Mouse (Mus musculus) intestine, embryonic 15.5 days (tissue): ENCODE measurements around the gene Rrm2. TPM values are rescaled to one million over a fixed set of nuclear protein-coding genes. Genes with fewer than 3 reads are reported as not detected.
A peak's percentile ranks its signal among the peaks of the same experiment; 100 is the strongest.
"Not testable (repeated sequence)": the region's sequence is repeated elsewhere in the genome, so short reads cannot be mapped to it uniquely, and the experiment has no call there.

Source experiments
- ATAC-seq: fragments of 200-750 bp; cut with Nextera tagmentation; 2 replicates; pipeline ENCODE4 v1.8.0; 2017; ENCODE audit warnings: moderate TSS enrichment, moderate library complexity
- H3K27ac ChIP-seq: fragments of 300-500 bp; sonication (generic); 2 replicates; pipeline ENCODE4 v1.5.1; 2015; ENCODE audit warnings: mild to moderate bottlenecking, inconsistent platforms
- H3K27me3 ChIP-seq: fragments of 300-500 bp; sonication (generic); replicated peaks from 2 replicates; pipeline ENCODE4 v1.6.1; 2015; ENCODE audit warnings: inconsistent platforms
- H3K36me3 ChIP-seq: fragments of 300-500 bp; sonication (generic); 2 replicates; pipeline ENCODE4 v1.6.1; 2015; ENCODE audit warnings: inconsistent platforms
- H3K4me1 ChIP-seq: fragments of 300-500 bp; sonication (generic); replicated peaks from 2 replicates; pipeline ENCODE4 v1.6.1; 2015; ENCODE audit warnings: inconsistent platforms
- H3K4me2 ChIP-seq: fragments of 300-500 bp; sonication (generic); replicated peaks from 2 replicates; pipeline ENCODE4 v1.6.1; 2015; ENCODE audit warnings: mild to moderate bottlenecking, inconsistent platforms
- H3K4me3 ChIP-seq: fragments of 300-500 bp; sonication (generic); replicated peaks from 2 replicates; pipeline ENCODE4 v1.5.1; 2015; ENCODE audit warnings: inconsistent platforms
- H3K9ac ChIP-seq: fragments of 300-500 bp; sonication (generic); 2 replicates; pipeline ENCODE4 v1.6.1; 2015; ENCODE audit warnings: inconsistent platforms
- H3K9me3 ChIP-seq: fragments of 300-500 bp; sonication (generic); 2 replicates; pipeline ENCODE4 v1.6.1; 2016; ENCODE audit warnings: inconsistent platforms
- WGBS: fragments of 180-500 bp; shearing (Covaris S2); methylation state at CpG from one replicate; pipeline ENCODE4 v1.1.7; 2015; 5-methylcytosine and 5-hydroxymethylcytosine counted together
- polyA plus RNA-seq: library from polyadenylated mRNA; unstranded; fragments of >200 nt; fragmentation: Nextera tagmentation; extraction: Ambion mirVana; gene quantifications from 2 replicates; pipeline ENCODE4 v1.2.1, GENCODE M21; 2015

Gene Rrm2
- polyA plus RNA-seq, 1 experiment from 2014 or later: 178 TPM

- Histone ChIP-seq H3K9ac (no peak overlapping the region), H3K4me2 (no peak overlapping the region), H3K27me3 (no peaks in the 10 kb centered on the region), H3K36me3 (no peaks in the 10 kb centered on the region), H3K4me1 (0 out of 2 replicates have a peak, but pooled peaks cover 3% of the 10 kb centered on the region), H3K4me3 (no peak overlapping the region), H3K9me3 (no peaks in the 10 kb centered on the region), H3K27ac (no peak overlapping the region)
- WGBS: 75% methylated on average over 13 of the region's 13 CpGs
- no peak for ATAC-seq
Measured at GRCm38 (mm10) chr12:24734828-24735394, 26.9 kb downstream of the Rrm2 start.

DNA sequence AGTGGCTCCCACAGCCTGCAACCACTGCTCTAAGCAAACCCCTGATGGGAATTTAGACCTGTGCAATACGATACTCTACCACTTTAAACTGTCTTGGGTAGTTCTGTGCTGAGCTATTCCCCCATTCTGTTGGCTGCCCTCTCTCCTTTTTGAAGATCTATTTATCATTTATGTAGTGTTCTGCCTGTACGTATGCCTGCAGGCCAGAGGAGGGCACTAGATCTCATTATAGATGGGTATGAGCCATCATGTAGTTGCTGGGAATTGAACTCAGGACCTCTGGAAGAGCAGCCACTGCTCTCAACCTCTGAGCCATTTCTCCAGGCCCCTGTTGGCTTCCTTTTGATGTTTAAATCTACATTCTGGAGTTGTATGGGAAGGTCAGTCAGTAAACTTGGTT lies 28.9 kb downstream of the Rrm2 start:
- Histone ChIP-seq H3K9me3 (no peaks in the 10 kb centered on the region), H3K4me2 (no peak overlapping the region), H3K4me3 (no peak overlapping the region), H3K4me1 (0 out of 2 replicates have a peak, but pooled peaks cover 3% of the 10 kb centered on the region), H3K9ac (no peak overlapping the region), H3K27me3 (no peaks in the 10 kb centered on the region), H3K27ac (no peak overlapping the region), H3K36me3 (no peaks in the 10 kb centered on the region)
- 56% methylated on average over 2 of the region's 2 CpGs for WGBS
- no peak for ATAC-seq

DNA sequence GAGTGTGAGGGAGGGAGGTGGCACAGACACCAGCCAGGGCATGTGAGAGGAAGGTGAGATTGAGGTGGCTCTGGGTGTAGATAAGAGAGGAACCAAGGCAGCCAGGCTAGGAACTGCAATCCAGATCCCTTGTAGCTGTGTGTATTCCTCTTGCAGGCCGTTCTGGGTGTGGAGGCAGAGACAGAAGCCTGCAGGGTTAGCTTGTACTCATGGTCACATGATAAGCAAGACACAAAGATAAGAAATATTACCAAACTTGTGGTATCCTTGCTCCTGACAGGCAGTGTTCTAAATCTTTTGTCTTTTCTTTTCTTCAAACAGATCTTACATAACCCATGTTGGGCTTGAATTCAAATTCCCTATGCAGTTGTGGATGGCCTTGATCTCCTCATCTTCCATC lies 31.9 kb downstream of the Rrm2 start:
- no peaks in the 10 kb centered on the region for H3K9me3 ChIP-seq
- H3K4me3 ChIP-seq: no peak overlapping the region
- no peaks in the 10 kb centered on the region for H3K27me3 ChIP-seq
- no peak overlapping the region for H3K4me2 ChIP-seq
- no peaks in the 10 kb centered on the region for H3K36me3 ChIP-seq
- WGBS: 58% methylated on average over 1 of the region's 1 CpGs
- H3K27ac ChIP-seq: no peak overlapping the region
- 0 out of 2 replicates have a peak, but pooled peaks cover under 1% of the 10 kb centered on the region for H3K4me1 ChIP-seq
- ATAC-seq: no peak
- H3K9ac ChIP-seq: no peak overlapping the region

GRCm38 (mm10) chr12:24741535-24741934 lies 33.5 kb downstream of the Rrm2 start:
- H3K27ac ChIP-seq, H3K4me3 ChIP-seq, H3K9me3 ChIP-seq, H3K27me3 ChIP-seq, H3K9ac ChIP-seq, ATAC-seq, H3K4me1 ChIP-seq, H3K4me2 ChIP-seq, H3K36me3 ChIP-seq: not testable (repeated sequence)
- 65% methylated on average over 6 of the region's 6 CpGs for WGBS

DNA sequence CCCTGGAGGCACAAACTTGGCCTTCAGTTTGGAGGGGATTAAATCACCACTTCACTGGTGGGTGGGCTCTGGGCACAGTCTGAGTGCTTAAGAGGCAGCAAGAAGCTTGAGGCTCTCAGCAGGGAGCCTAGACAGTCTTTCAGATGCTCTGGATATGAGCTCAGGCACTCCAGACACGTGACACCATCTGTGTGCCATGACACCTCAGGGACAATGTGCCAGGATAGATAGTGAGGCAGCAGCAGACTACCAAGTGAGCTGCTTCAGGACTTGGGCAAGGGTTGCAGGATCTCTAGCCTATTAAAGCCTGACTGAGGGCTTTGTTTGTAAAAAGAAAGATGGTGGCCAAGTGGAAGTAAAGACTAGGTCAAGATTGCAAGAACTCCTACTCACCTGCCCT lies 36.3 kb downstream of the Rrm2 start:
- H3K36me3 ChIP-seq: no peaks in the 10 kb centered on the region
- H3K9ac ChIP-seq: no peak overlapping the region
- no peak for ATAC-seq
- no peak overlapping the region for H3K4me2 ChIP-seq
- no peak overlapping the region for H3K27ac ChIP-seq
- H3K27me3 ChIP-seq: no peaks in the 10 kb centered on the region
- 62% methylated on average over 1 of the region's 1 CpGs for WGBS
- H3K9me3 ChIP-seq: no peaks in the 10 kb centered on the region
- H3K4me1 ChIP-seq: 0 out of 2 replicates have a peak, but pooled peaks cover 7% of the 10 kb centered on the region
- no peak overlapping the region for H3K4me3 ChIP-seq

DNA sequence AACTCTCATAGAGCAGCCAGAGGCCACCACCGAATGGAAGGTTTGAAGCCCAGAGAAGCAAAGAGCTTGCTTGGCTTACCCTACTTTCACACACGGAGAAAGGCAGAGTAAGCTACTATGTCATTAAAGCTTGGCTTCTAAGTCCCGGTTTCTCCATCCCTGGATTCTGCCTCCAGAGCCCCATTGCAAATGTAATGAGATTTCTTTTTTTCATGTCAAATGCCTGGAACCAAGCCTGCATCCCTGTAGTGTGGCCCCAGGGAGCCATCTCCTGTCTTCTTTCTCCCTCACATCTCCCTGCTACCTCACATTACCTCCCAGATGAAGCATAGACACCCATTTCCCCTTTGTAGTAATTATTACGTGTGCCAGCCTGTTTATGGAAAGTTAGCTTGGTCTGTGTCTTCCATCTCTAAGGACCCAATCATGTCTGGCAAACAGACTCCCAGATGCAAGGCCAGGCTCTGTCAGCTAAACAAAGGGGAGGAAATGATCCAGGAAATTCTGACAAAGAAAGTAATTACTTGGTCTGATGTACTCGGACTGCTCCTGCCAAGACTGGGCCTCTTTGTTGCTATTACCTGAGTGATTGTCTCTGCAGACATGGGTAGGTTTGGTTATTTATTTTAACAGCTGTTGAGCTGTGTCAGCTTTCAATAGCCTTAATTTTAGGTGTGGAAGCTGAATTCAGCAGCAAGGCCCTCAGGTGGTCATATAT lies 38.7 kb downstream of the Rrm2 start:
- Histone ChIP-seq H3K27me3 (no peaks in the 10 kb centered on the region), H3K4me3 (no peak overlapping the region), H3K9ac (no peak overlapping the region), H3K4me1 (0 out of 2 replicates have a peak, but pooled peaks cover 7% of the 10 kb centered on the region), H3K27ac (0 out of 2 replicates have a peak overlapping the region, but pooled peaks have one; percentile 48), H3K36me3 (no peaks in the 10 kb centered on the region), H3K9me3 (no peaks in the 10 kb centered on the region), H3K4me2 (no peak overlapping the region)
- ATAC-seq: no peak
- WGBS: 42% methylated on average over 5 of the region's 5 CpGs

- Histone ChIP-seq H3K9me3 (no peaks in the 10 kb centered on the region), H3K4me2 (no peak overlapping the region), H3K36me3 (no peaks in the 10 kb centered on the region), H3K9ac (no peak overlapping the region), H3K4me3 (no peak overlapping the region), H3K27me3 (no peaks in the 10 kb centered on the region), H3K4me1 (0 out of 2 replicates have a peak, but pooled peaks cover 7% of the 10 kb centered on the region), H3K27ac (no peak overlapping the region)
- ATAC-seq: no peak
- 55% methylated on average over 8 of the region's 8 CpGs for WGBS
Measured at GRCm38 (mm10) chr12:24747297-24747696, 39.3 kb downstream of the Rrm2 start.

- Histone ChIP-seq H3K4me3 (no peak overlapping the region), H3K27ac (no peak overlapping the region), H3K9ac (no peak overlapping the region), H3K4me2 (no peak overlapping the region), H3K36me3 (no peaks in the 10 kb centered on the region), H3K27me3 (no peaks in the 10 kb centered on the region), H3K9me3 (no peaks in the 10 kb centered on the region), H3K4me1 (0 out of 2 replicates have a peak, but pooled peaks cover 7% of the 10 kb centered on the region)
- 85% methylated on average over 6 of the region's 6 CpGs for WGBS
- no peak for ATAC-seq
Measured at GRCm38 (mm10) chr12:24750521-24750920, 42.5 kb downstream of the Rrm2 start.

GRCm38 (mm10) chr12:24753680-24754079 lies 45.6 kb downstream of the Rrm2 start:
- no peak overlapping the region for H3K4me3 ChIP-seq
- H3K27ac ChIP-seq: no peak overlapping the region
- 74% methylated on average over 4 of the region's 4 CpGs for WGBS
- no peaks in the 10 kb centered on the region for H3K27me3 ChIP-seq
- 0 out of 2 replicates have a peak, but pooled peaks cover 3% of the 10 kb centered on the region for H3K4me1 ChIP-seq
- no peak for ATAC-seq
- H3K9me3 ChIP-seq: no peaks in the 10 kb centered on the region
- H3K36me3 ChIP-seq: no peaks in the 10 kb centered on the region
- no peak overlapping the region for H3K9ac ChIP-seq
- no peak overlapping the region for H3K4me2 ChIP-seq

GRCm38 (mm10) chr12:24754693-24755092 lies 46.7 kb downstream of the Rrm2 start:
- Histone ChIP-seq H3K9me3 (no peaks in the 10 kb centered on the region), H3K4me2 (no peak overlapping the region), H3K36me3 (no peaks in the 10 kb centered on the region), H3K4me3 (no peak overlapping the region), H3K27me3 (no peaks in the 10 kb centered on the region), H3K27ac (no peak overlapping the region), H3K9ac (no peak overlapping the region), H3K4me1 (0 out of 2 replicates have a peak, but pooled peaks cover 3% of the 10 kb centered on the region)
- ATAC-seq: no peak
- 64% methylated on average over 5 of the region's 5 CpGs for WGBS

GRCm38 (mm10) chr12:24755471-24755870 lies 47.4 kb downstream of the Rrm2 start:
- no peak for ATAC-seq

GRCm38 (mm10) chr12:24757387-24757786 lies 49.3 kb downstream of the Rrm2 start:
- Histone ChIP-seq H3K4me2 (no peak overlapping the region), H3K4me3 (no peak overlapping the region), H3K9me3 (no peaks in the 10 kb centered on the region), H3K9ac (no peak overlapping the region), H3K4me1 (peaks cover 7% of the 10 kb centered on the region; the same call in 1 of the 2 replicates), H3K27me3 (no peaks in the 10 kb centered on the region), H3K27ac (no peak overlapping the region), H3K36me3 (no peaks in the 10 kb centered on the region)
- ATAC-seq: no peak

More at GRCm38 (mm10) chr12:24755471-24755870, 47.4 kb downstream of the Rrm2 start:
- 82% methylated on average over 9 of the region's 9 CpGs for WGBS
- H3K4me1 ChIP-seq: 0 out of 2 replicates have a peak, but pooled peaks cover 3% of the 10 kb centered on the region
- no peak overlapping the region for H3K27ac ChIP-seq
- H3K9me3 ChIP-seq: no peaks in the 10 kb centered on the region
- H3K27me3 ChIP-seq: no peaks in the 10 kb centered on the region
- H3K4me2 ChIP-seq: no peak overlapping the region
- no peaks in the 10 kb centered on the region for H3K36me3 ChIP-seq
- no peak overlapping the region for H3K9ac ChIP-seq
- H3K4me3 ChIP-seq: no peak overlapping the region

DNA sequence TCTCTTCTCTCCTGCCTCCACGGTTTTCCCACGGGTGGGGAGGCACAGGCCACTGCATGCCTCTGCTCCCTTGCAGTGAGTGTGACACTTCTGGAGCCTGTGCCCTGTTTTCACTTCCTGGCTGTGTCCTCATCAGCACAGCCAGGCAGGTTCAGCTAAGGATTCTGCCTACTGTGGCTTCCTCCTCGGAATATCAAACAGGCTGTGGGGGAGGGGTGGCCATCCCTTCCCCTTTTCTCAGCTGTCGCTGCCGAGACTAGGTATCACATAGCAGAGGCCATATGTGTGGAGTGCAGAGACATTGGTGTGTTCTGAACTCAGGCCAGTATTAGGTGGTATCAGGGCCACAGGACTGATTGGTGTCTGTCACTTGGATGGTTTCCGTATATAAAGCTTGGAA lies 50.3 kb downstream of the Rrm2 start:
- WGBS: 22% methylated on average over 6 of the region's 6 CpGs
- Histone ChIP-seq H3K27ac (no peak overlapping the region), H3K4me2 (no peak overlapping the region), H3K9ac (no peak overlapping the region), H3K27me3 (no peaks in the 10 kb centered on the region), H3K36me3 (no peaks in the 10 kb centered on the region), H3K4me1 (peaks cover 8% of the 10 kb centered on the region), H3K9me3 (no peaks in the 10 kb centered on the region), H3K4me3 (no peak overlapping the region)
- ATAC-seq: no peak
